Mouse (Mus musculus): ENCODE data around the gene Kpna6. TPM values are rescaled to one million over a fixed set of nuclear protein-coding genes. Genes with fewer than 3 reads are reported as not detected.
"Not testable (repeated sequence)": the region's sequence is repeated elsewhere in the genome, so short reads cannot be mapped to it uniquely, and the experiment has no call there.

Kpna6 gene
- polyA plus RNA-seq (2012; rRNA removed), result 35.0 and 39.0 TPM in 2 replicates

DNA sequence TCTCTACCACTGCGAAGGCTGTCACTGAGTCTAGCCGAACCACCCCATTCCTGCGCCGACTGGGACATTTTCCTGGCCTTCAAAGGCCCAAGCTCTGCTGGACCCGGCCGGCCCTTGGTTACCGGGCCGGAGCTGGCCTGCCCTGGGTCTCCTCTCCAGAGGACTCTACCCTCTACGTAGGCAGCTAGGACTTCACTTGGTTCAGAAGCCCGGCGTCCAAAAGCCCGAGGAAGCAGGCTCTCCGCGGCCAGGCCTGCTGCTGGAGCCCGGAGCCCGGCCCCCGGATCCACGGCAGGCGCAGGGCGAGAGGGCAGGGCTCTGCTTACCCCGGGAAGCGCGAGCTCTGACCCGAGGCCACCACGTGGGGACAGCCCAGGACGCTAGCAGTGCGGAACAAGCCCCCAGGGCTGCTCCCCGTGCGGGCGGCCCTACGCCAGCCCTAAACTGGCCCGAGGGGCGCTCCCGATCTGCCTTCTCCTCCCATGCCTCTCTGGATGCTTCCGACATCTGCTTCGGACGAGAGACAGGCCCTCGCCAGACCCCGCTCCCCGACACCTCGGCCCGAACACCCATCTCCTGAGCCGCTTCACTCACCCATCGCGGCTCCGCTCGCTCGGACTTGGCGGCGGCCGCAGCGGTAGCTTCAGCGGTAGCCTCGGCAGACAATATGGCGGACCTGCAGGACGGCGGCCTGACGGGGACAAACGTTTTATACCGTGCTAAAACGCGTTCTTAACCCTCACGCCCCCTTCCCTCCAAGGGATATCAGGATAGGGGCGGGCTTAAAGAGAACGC, at the start of gene Kpna6:
TSS of gene Kpna6 (minus strand) at position 685 of the 795 bp plus-strand sequence.
- under 1% methylated on average over 64 of the region's 65 CpGs for WGBS
- peak within 1 kb of the TSS; percentile 90 for H3K27ac ChIP-seq (ENCODE audit: insufficient read depth, low read depth, low read length)
- TF ChIP-seq CTCF (conservative IDR thresholded peaks at IDR 0.05; ENCODE audit: insufficient read depth, insufficient read length, low read depth, low read length) (no peak), POLR2A (IDR thresholded peaks at IDR 0.05; ENCODE audit: low read depth, low read length) (peak; percentile 29)
- no peaks in the 10 kb centered on the region for H3K27me3 ChIP-seq (replicated peaks; ENCODE audit: control insufficient read depth, insufficient read depth, low read length)
- H3K4me3 ChIP-seq (ENCODE audit: insufficient read depth, low read depth, low read length), result peak within 1 kb of the TSS; percentile 84
- peaks cover 14% of the 10 kb centered on the region for H3K4me1 ChIP-seq (ENCODE audit: control insufficient read depth, insufficient read depth, low read length)
- peak; percentile 95 for DNase-seq
- H3K36me3 ChIP-seq (ENCODE audit: control insufficient read depth, insufficient read depth, low read length), result no peaks in the 10 kb centered on the region

DNA sequence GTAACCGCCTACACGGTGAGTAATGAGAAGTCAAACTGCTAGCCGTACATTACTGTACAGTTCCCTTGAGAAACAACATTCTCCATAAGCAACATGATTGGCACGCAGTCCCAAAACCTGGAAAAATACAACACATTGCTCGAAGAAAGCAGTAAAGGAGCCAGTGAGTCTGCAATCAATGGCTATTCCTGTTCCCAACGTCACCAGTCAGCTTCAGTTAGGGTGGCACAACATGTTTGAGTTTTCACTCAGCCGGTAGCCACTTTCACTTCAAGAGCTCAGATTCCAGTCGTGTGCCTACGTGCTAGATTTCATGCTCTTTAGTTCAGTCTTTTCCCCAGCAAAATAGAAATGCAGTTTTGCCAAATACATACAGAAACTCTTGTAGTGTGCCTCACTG, 43.7 kb upstream of the Kpna6 start:
- TF ChIP-seq POLR2A (IDR thresholded peaks at IDR 0.05; ENCODE audit: low read depth, low read length), result no peak
- TF ChIP-seq CTCF (conservative IDR thresholded peaks at IDR 0.05; ENCODE audit: insufficient read depth, insufficient read length, low read depth, low read length), result no peak
- H3K4me3 ChIP-seq (ENCODE audit: insufficient read depth, low read depth, low read length), result no peak overlapping the region
- no peaks in the 10 kb centered on the region for H3K4me1 ChIP-seq (ENCODE audit: control insufficient read depth, insufficient read depth, low read length)
- 89% methylated on average over 9 of the region's 9 CpGs for WGBS
- no peak for DNase-seq
- H3K36me3 ChIP-seq (ENCODE audit: control insufficient read depth, insufficient read depth, low read length), result peaks cover 9% of the 10 kb centered on the region
- no peaks in the 10 kb centered on the region for H3K27me3 ChIP-seq (replicated peaks; ENCODE audit: control insufficient read depth, insufficient read depth, low read length)
- no peak overlapping the region for H3K27ac ChIP-seq (ENCODE audit: insufficient read depth, low read depth, low read length)

DNA sequence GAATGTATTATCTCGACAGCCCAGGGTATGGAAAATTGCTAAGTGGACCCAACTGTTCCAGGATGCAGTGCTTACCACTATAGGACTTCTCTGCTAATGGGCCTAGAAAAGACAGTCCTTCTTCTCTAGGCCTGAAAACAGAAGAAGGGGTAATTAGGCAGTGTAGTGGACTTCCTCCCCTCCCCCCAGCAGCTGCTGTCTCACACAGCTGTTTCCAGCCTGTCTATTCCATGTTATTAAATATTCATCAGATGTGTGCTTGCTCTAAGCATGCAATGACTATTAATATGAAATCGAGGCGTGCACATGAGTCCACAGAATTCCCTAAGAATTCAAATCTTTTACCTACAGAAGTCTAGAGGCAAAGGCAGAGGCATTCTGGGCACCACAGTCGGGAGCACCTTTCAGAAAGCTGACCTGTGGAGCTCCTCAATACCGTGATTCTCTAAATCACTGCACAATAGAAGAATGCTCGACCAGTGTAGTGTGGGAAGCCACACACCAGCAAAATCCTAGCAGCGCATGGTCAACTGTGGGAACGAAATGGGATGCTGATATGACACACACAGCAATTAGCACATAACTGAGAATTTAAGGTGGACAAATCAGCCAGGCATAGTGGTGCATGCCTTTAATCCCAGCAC, 37.0 kb upstream of the Kpna6 start:
- no peak overlapping the region for H3K27ac ChIP-seq (ENCODE audit: insufficient read depth, low read depth, low read length)
- peaks cover 8% of the 10 kb centered on the region for H3K36me3 ChIP-seq (ENCODE audit: control insufficient read depth, insufficient read depth, low read length)
- no peaks in the 10 kb centered on the region for H3K27me3 ChIP-seq (replicated peaks; ENCODE audit: control insufficient read depth, insufficient read depth, low read length)
- 79% methylated on average over 8 of the region's 8 CpGs for WGBS
- DNase-seq, result no peak
- TF ChIP-seq POLR2A (IDR thresholded peaks at IDR 0.05; ENCODE audit: low read depth, low read length) (no peak), CTCF (conservative IDR thresholded peaks at IDR 0.05; ENCODE audit: insufficient read depth, insufficient read length, low read depth, low read length) (no peak)
- H3K4me3 ChIP-seq (ENCODE audit: insufficient read depth, low read depth, low read length), result no peak overlapping the region
- no peaks in the 10 kb centered on the region for H3K4me1 ChIP-seq (ENCODE audit: control insufficient read depth, insufficient read depth, low read length)

DNA sequence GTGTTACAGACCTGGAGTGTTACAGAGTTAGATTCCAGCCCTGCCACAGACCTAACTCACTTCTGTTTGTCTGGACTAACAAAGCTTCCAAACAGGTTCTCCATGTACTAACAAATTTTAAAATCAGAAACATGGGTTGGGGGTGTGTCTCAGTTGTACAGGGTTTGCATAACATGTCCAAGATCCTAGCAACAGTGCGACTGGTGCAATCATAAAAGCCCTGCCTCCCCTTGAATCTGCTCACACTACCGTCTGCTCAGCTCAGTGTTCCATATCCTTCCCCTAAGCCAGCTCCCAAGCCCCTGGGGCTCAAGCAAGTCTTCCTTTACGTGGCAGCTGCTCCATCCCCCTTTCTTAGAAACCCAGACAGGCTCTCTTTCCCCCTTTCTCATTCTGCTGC, 34.2 kb upstream of the Kpna6 start:
- Histone ChIP-seq H3K4me1 (ENCODE audit: control insufficient read depth, insufficient read depth, low read length) (no peaks in the 10 kb centered on the region), H3K4me3 (ENCODE audit: insufficient read depth, low read depth, low read length) (no peak overlapping the region), H3K36me3 (ENCODE audit: control insufficient read depth, insufficient read depth, low read length) (peaks cover 5% of the 10 kb centered on the region), H3K27ac (ENCODE audit: insufficient read depth, low read depth, low read length) (no peak overlapping the region), H3K27me3 (replicated peaks; ENCODE audit: control insufficient read depth, insufficient read depth, low read length) (no peaks in the 10 kb centered on the region)
- 62% methylated on average over 3 of the region's 3 CpGs for WGBS
- DNase-seq, result no peak
- TF ChIP-seq POLR2A (IDR thresholded peaks at IDR 0.05; ENCODE audit: low read depth, low read length) (no peak), CTCF (conservative IDR thresholded peaks at IDR 0.05; ENCODE audit: insufficient read depth, insufficient read length, low read depth, low read length) (no peak)

DNA sequence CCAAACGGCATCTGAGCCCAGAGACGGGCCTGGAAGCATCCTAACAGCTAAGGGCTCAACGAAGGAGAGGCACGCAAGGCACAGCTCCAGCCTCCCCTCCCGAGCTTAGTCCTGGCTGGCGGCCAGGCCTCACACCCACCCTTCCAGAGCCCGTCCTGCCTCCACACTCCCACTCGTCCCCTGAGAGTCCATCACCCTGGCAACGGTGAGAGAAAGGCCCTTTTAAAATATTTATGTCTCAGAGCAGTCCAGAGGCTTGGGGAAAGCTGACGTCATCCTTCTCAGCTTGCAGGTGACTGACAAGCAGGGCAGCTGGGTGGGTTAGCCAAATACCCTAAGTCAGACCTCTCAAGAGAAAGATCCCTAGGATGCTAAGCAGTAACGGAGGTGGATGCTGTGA, 29.9 kb upstream of the Kpna6 start:
- H3K27ac ChIP-seq (ENCODE audit: insufficient read depth, low read depth, low read length), result no peak overlapping the region
- TF ChIP-seq POLR2A (IDR thresholded peaks at IDR 0.05; ENCODE audit: low read depth, low read length) (no peak), CTCF (conservative IDR thresholded peaks at IDR 0.05; ENCODE audit: insufficient read depth, insufficient read length, low read depth, low read length) (no peak)
- WGBS, result 29% methylated on average over 11 of the region's 11 CpGs
- no peaks in the 10 kb centered on the region for H3K4me1 ChIP-seq (ENCODE audit: control insufficient read depth, insufficient read depth, low read length)
- DNase-seq, result peak; percentile 25
- H3K4me3 ChIP-seq (ENCODE audit: insufficient read depth, low read depth, low read length), result no peak overlapping the region
- H3K27me3 ChIP-seq (replicated peaks; ENCODE audit: control insufficient read depth, insufficient read depth, low read length), result no peaks in the 10 kb centered on the region
- no peaks in the 10 kb centered on the region; the same call in 1 of the 2 replicates for H3K36me3 ChIP-seq (ENCODE audit: control insufficient read depth, insufficient read depth, low read length)

DNA sequence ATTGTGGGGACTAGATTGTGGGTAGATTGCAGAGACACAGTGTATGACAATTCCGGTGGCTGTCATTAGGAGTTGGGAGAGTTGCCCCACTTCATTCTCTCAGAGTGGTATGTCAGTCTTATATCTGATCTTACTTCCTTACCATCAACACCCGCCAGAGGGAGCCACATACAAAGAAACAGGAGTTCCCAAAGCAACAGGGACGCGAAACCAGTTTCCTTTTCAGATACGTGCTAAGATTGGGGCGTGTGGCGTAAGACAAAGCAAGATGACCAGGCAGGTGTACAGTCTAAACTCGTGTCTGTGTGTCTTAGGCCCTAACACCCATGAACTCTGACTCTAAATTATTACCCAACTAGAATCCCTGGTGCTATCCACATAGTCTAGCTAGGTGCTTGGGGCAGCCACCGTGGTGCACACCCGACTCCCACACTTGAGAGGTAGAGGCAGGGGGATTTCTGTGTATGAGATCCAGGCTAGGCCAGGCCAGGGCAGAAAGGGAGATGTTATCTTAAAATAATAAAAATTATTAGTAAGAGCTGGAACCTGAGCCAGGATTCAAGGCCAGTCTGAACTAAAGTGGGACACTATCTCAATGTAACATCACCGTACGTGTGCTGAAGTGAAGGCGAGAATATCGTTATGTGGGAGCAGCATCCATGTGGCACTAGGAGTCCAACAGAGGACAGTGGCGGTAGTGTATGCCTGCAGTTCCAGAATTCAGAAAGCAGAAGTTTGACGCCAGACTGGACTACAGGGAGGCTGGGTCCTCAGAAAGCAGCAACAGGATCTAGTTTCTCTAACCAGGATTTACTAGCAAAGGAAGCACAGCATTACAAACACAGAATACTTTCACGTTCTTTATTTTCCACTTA, 29.2 kb upstream of the Kpna6 start:
- Histone ChIP-seq H3K27ac (ENCODE audit: insufficient read depth, low read depth, low read length) (no peak overlapping the region), H3K36me3 (ENCODE audit: control insufficient read depth, insufficient read depth, low read length) (no peaks in the 10 kb centered on the region; the same call in 1 of the 2 replicates), H3K27me3 (replicated peaks; ENCODE audit: control insufficient read depth, insufficient read depth, low read length) (no peaks in the 10 kb centered on the region), H3K4me1 (ENCODE audit: control insufficient read depth, insufficient read depth, low read length) (no peaks in the 10 kb centered on the region), H3K4me3 (ENCODE audit: insufficient read depth, low read depth, low read length) (peak overlapping the region; percentile 38; the same call in 1 of the 2 replicates)
- 34% methylated on average over 17 of the region's 17 CpGs for WGBS
- peak; percentile 91 for DNase-seq
- TF ChIP-seq CTCF (conservative IDR thresholded peaks at IDR 0.05; ENCODE audit: insufficient read depth, insufficient read length, low read depth, low read length) (peak; percentile 77), POLR2A (IDR thresholded peaks at IDR 0.05; ENCODE audit: low read depth, low read length) (no peak)

DNA sequence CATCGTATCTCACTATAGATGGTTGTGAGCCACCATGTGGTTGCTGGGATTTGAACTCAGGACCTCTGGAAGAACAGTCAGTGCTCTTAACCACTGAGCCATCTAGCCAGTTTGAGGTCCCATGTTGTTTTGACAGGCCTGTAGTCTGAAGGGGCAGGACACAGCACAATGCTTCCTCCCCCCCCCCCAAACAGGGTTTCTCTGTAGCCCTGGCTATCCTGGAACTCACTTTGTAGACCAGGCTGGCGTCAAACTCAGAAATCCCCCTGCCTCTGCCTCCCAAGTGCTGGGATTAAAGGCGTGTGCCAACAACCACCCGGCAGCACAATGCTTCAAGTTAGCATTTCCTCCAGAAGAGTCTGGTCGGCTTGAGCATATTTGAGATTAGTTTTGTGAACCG, 28.1 kb upstream of the Kpna6 start:
- not testable (repeated sequence) for H3K36me3 ChIP-seq (ENCODE audit: control insufficient read depth, insufficient read depth, low read length); H3K27ac ChIP-seq (ENCODE audit: insufficient read depth, low read depth, low read length)
- 88% methylated on average over 6 of the region's 6 CpGs for WGBS

More for the DNA sequence above, 28.1 kb upstream of the Kpna6 start:
- H3K4me3 ChIP-seq (ENCODE audit: insufficient read depth, low read depth, low read length); H3K4me1 ChIP-seq (ENCODE audit: control insufficient read depth, insufficient read depth, low read length); DNase-seq; H3K27me3 ChIP-seq (replicated peaks; ENCODE audit: control insufficient read depth, insufficient read depth, low read length): not testable (repeated sequence)

Data from kidney, adult 2 months (tissue).